Mouse (Mus musculus) lung, embryonic 15.5 days (tissue): ENCODE measurements at regions not wholly inside any gene's neighbourhood (a gene's known extent, or its start where the extent isn't known, plus 50 kb on each side); places are given as distances from the start of the nearest gene placed in this dataset. TPM values are rescaled to one million over a fixed set of nuclear protein-coding genes. Genes with fewer than 3 reads are reported as not detected.

Experiments used
- ATAC-seq: fragments of 200-750 bp; cut with Nextera tagmentation; 2 replicates; pipeline ENCODE4 v1.8.0; 2017; ENCODE audit warnings: moderate number of reproducible peaks, borderline replicate concordance; ENCODE audit not compliant: low FRiP score, low TSS enrichment; ENCODE audit errors: extremely low read depth
- H3K27ac ChIP-seq: fragments of 300-500 bp; sonication (generic); 2 replicates; pipeline ENCODE4 v1.5.1; 2015; ENCODE audit warnings: moderate library complexity, mild to moderate bottlenecking, inconsistent platforms
- H3K27me3 ChIP-seq: fragments of 300-500 bp; sonication (generic); 2 replicates; pipeline ENCODE4 v1.6.1; 2015; ENCODE audit warnings: inconsistent platforms
- H3K36me3 ChIP-seq: fragments of 300-500 bp; sonication (generic); 2 replicates; pipeline ENCODE4 v1.6.1; 2015; ENCODE audit warnings: inconsistent platforms
- H3K4me1 ChIP-seq: fragments of 300-500 bp; sonication (generic); 2 replicates; pipeline ENCODE4 v1.6.1; 2015; ENCODE audit warnings: inconsistent platforms
- H3K4me2 ChIP-seq: fragments of 300-500 bp; sonication (generic); 2 replicates; pipeline ENCODE4 v1.6.1; 2015; ENCODE audit warnings: inconsistent platforms, mild to moderate bottlenecking, moderate library complexity
- H3K4me3 ChIP-seq: fragments of 300-500 bp; sonication (generic); 2 replicates; pipeline ENCODE4 v1.5.1; 2015; ENCODE audit warnings: mild to moderate bottlenecking, inconsistent platforms
- H3K9ac ChIP-seq: fragments of 300-500 bp; sonication (generic); 2 replicates; pipeline ENCODE4 v1.6.1; 2015; ENCODE audit warnings: inconsistent platforms
- H3K9me3 ChIP-seq: fragments of 300-500 bp; sonication (generic); 2 replicates; pipeline ENCODE4 v1.6.1; 2016; ENCODE audit warnings: inconsistent platforms
- WGBS: fragments of 180-500 bp; shearing (Covaris S2); methylation state at CpG from one replicate; pipeline ENCODE4 v1.1.7; 2015; 5-methylcytosine and 5-hydroxymethylcytosine counted together
- microRNA-seq: library from miRNA; unstranded; fragments of <30 nt; microRNA quantifications from one replicate; pipeline ENCODE4, GENCODE M21; 2016

GRCm38 (mm10) chr13:114759886-114760285, 58.1 kb upstream of the Mocs2 start:
- H3K9ac ChIP-seq, result no peak overlapping the region
- no peak overlapping the region for H3K27ac ChIP-seq
- no peak overlapping the region for H3K4me2 ChIP-seq
- no peaks in the 10 kb centered on the region for H3K36me3 ChIP-seq
- H3K4me3 ChIP-seq, result no peak overlapping the region
- ATAC-seq, result no peak
- H3K27me3 ChIP-seq, result no peaks in the 10 kb centered on the region
- H3K9me3 ChIP-seq, result no peaks in the 10 kb centered on the region
- 55% methylated on average over 1 of the region's 1 CpGs for WGBS
- H3K4me1 ChIP-seq, result no peaks in the 10 kb centered on the region

- Histone ChIP-seq H3K4me2 (no peak overlapping the region), H3K4me1 (no peaks in the 10 kb centered on the region), H3K4me3 (no peak overlapping the region), H3K27me3 (no peaks in the 10 kb centered on the region), H3K36me3 (no peaks in the 10 kb centered on the region), H3K9me3 (no peaks in the 10 kb centered on the region), H3K27ac (no peak overlapping the region), H3K9ac (no peak overlapping the region)
- no peak for ATAC-seq
- whole genome bisulfite sequencing, result 69% methylated on average over 3 of the region's 3 CpGs
These were observed 57.1 kb upstream of the Mocs2 start for GRCm38 (mm10) chr13:114760901-114761300.

Small RNA genes lying in the stretch of these regions (microRNA-seq; reads per million reads assigned to microRNA genes)
- gene Gm25950, result not detected
